Mouse (Mus musculus): ENCODE measurements around the gene Golim4. TPM values are rescaled to one million over a fixed set of nuclear protein-coding genes. Genes with fewer than 3 reads are reported as not detected.

Gene Golim4
- 38.6 and 47.2 TPM in 2 replicates for polyA plus RNA-seq (2012; rRNA removed; ENCODE audit: low replicate concordance)

DNA sequence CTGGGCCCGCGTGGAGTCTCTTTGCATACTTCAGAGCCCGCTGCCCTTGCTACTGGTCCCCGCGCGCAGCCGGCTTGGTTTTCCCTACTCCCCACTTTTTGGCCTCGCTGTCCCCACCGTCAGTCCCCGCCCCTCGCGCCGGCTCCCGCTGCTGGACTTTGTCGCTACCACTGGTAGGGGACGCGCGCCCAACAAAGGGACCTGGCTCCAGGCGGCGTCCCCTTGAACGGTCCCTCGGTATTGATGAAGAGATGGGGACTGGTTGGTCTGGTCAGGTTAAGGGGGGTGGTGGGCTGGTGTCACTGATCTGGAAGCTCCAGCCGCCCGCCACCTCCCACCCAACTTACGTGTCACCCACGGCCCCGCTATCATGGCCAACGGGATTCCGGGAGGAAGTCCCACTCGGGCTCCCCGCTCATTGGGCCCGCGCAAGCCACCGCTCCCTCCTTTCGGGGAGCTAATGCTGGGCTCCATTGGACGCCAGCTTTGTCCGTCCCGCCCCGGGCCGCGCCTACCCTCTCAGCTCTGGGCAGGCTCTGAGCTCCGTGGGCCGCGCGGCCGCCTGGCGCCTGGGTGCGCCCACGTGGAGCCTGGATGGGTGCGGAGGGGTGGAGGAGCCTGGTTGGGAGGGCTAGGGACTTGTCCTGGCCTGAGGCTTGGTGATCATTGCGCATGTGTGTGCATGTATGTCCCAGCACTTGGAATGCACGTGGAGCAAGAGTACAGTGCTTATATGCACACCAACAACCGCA is at the start of gene Golim4:
Gene Golim4 (minus strand): TSS at position 399 of the 752 bp plus-strand sequence.

Other genes with a start within 250 kb of the Golim4 start
- gene Gm29133, start 208.8 kb downstream of the Golim4 start, polyA plus RNA-seq (2012; rRNA removed; ENCODE audit: low replicate concordance) = not detected in 2 replicates
- gene Fstl5, start 117.3 kb upstream of the Golim4 start, polyA plus RNA-seq (2012; rRNA removed; ENCODE audit: low replicate concordance) = not detected in 2 replicates

All from subcutaneous adipose tissue, adult 2 months (tissue).